Mouse (Mus musculus): ENCODE data around the gene Tbc1d10b. TPM values are rescaled to one million over a fixed set of nuclear protein-coding genes. Genes with fewer than 3 reads are reported as not detected.
"Not testable (repeated sequence)": the region's sequence is repeated elsewhere in the genome, so short reads cannot be mapped to it uniquely, and the experiment has no call there.

Gene Tbc1d10b
- total RNA-seq (2021): 38.9 and 45.6 TPM in 2 replicates
- long read RNA-seq, experiment 1, transcript Tbc1d10b-201 (9 exons, 3,614 nt): major isoform, 48 of 67 reads
- long read RNA-seq, experiment 1, partial matches to known transcripts: 5 of 67 reads
- long read RNA-seq, experiment 1, other reads (novel, unspliced or antisense): 14 of 67 reads
- long read RNA-seq, experiment 2, transcript Tbc1d10b-201 (9 exons, 3,614 nt): major isoform, 29 of 41 reads
- long read RNA-seq, experiment 2, partial matches to known transcripts: 0 of 41 reads
- long read RNA-seq, experiment 2, other reads (novel, unspliced or antisense): 12 of 41 reads

DNA sequence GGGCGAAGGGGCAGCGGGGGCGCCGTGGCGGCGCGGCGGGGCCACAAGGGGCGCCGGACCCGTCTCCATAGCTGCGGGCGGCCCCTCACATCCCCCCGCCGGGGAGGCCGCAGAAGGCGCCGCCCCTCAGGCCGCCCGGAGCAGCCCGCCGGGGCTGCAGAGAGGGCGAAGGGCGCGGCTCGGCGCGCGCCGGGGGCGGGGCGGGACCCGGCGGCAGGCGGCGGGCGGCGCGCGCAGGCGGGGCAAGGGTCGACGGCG, at the start of gene Tbc1d10b:
Gene Tbc1d10b (minus strand): TSS at position 174 of the 258 bp plus-strand sequence.
- DNase-seq: no peak

DNA sequence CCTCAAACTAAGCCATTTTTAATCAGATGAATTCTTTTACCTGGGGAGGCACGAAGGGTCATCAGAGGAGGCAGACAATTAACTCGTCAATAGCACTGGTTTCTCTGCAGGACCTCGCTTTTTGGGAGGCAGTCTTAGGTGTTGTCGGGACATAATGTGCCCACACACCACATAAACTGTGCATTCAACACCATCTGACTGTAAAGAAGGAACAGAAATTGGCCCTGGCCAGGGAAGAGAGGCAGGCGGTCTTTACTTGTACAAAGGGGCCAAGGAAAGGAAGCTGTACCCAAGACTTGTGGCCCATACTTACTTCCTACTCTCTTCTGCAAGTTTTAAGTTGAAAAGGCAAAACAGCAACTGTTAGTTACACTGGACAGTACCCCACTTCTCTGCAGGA, 48.2 kb upstream of the Tbc1d10b start:
- no peak for DNase-seq

DNA sequence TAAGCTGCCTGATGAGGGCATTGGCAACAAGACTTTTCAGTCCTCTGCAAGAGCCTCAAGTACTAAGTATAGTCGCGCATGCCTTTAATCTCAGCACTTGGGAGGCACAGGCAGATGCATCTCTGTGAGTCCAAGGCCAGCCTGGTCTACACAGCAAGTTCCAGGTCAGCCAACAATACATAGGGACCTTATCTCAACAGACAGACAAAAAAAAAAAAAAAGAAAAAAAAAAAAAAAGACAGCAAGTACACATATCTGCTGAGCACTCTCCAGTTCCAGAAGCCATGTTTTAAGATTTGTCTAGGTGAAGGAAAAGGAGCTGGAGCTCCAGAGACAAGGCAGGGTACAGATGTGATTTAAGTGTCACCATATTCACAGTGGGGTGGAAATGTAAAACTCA, 47.7 kb upstream of the Tbc1d10b start:
- DNase-seq: no peak

DNA sequence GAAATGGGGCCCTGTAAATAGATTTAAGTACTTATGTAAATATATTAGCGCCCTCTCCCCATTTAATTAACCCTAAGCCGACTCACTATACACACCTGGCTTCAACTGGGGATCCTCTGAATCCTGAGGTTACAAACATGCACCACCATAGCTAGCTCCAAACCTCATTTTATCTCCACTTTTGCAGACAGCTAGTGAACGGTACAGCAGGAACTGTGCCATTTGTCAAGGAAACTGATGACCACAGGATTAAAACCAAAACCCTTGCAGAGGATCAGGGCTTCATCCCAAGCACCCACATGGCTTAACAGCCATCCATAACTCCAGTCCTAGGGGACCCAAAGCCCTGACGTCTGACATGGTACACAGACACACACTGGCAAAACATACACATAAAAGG, 46.7 kb upstream of the Tbc1d10b start:
- DNase-seq: no peak

DNA sequence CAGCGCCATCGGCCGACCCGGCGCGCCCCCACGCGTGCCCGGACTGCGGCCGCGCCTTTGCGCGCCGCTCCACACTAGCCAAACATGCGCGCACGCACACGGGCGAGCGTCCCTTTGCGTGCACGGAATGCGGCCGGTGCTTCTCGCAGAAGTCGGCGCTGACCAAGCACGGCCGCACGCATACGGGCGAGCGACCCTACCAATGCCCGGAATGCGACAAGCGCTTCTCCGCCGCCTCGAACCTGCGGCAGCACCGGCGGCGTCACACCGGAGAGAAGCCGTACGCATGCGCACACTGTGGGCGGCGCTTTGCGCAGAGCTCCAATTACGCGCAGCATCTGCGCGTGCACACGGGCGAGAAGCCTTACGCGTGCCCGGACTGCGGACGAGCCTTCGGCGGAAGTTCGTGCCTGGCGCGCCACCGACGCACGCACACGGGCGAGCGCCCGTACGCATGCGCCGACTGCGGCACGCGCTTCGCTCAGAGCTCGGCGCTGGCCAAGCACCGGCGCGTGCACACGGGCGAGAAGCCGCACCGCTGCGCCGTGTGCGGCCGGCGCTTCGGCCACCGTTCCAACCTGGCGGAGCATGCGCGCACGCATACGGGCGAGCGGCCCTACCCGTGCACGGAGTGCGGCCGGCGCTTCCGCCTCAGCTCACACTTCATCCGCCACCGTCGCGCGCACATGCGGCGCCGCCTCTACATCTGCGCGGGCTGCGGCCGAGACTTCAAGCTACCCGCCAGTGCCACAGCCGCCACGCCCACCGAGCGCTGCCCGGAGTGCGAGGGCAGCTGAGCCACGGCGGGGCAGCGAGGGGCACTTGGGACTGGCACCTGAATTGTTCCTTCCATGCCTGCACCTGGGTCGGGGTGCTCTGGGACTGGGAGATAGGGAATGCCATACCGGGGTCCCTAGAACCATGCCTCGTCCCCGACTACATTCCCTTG, 45.8 kb upstream of the Tbc1d10b start:
- peak; percentile 96 for DNase-seq

DNA sequence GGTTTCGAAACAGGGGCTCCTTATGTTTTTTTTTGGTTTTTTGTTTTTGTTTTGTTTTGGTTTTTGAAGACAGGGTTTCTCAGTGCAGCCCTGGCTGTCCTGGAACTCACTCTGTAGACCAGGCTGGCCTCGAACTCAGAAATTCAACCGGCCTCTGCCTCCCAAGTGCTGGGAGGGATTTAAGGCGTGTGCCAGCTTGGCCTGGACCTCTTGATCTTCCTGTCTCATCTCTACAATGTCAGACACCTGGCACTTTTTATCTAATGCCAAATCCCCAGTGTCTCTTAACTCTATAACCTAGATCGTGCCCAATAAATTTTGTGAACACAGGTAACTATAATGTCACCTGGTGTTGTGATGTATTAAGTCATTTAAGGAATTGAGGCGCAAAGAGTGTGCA, 45.1 kb upstream of the Tbc1d10b start:
- DNase-seq: no peak

DNA sequence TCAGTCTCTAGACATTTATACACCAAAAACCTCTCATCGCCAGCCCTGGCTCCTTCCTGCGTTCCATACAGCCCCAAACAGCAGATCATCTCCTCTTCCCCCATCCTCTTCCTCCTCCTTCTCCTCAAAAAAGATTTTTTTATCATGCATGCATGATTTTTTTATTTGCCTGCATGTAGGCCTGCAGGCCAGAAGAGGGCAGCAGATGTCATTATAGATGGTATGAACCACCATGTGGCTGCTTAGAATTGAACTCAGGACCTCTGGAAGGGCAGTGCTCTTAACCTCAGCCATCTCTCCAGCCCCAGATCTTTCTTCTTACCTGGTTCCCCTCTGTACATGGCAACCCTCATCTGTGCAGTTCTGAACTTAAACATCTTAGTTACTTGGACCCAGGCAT, 44.1 kb upstream of the Tbc1d10b start:
- peak; percentile 44 for DNase-seq

DNA sequence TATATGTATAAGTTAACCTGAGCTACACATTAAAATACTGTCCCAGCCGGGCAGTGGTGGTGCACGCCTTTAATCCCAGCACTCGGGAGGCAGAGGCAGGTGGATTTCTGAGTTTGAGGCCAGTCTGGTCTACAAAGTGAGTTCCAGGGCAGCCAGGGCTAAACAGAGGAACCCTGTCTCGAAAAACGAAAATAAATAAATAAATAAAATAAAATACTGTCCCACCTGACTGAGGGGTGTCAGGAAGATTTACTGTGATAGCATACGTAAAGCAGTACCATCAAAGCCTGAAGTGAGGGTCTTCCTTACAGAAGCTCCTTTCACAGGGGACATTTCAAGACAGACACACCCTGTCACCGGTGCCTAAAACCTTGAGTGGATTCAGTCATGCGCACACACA, 42.2 kb upstream of the Tbc1d10b start:
- DNase-seq: not testable (repeated sequence)

DNA sequence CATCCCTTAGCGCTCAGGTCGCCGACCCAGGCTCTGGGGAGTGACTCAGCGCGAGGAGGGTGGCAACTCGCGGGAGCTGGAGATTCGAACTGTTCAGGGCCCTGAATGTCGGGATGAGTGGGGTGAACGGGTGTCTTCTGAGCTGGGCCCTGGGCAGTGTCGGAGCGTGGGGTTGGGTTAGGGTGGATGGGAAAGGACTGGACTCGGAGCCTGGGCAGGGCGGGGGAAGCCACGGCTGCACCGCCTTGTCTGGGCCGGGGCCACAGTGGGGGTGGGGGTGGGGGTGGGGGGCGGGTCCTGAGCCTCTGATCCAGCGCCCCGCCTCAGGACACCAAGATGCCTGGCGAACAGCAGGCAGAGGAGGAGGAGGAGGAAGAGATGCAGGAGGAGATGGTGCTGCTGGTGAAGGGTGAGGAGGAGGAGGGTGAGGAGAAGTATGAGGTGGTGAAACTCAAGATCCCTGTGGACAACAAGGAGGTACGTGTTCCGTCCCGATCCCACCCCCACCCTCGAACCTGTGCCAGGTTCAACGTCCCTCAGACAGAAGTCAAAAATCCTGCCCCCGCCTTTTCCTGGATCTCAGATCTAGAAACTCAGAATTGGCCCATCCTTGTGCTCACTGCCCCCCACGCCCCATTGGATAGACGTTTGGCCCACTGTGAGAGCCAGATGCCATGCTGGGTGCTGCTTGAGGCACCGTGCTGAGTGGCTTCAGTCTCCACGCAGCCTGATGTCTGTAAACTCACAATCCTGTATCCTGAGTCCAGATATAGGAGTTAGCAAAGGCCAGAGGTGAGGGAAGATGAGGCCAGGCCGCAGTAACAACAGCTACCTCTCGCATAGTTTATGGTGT, 36.6 kb upstream of the Tbc1d10b start:
- DNase-seq: no peak

DNA sequence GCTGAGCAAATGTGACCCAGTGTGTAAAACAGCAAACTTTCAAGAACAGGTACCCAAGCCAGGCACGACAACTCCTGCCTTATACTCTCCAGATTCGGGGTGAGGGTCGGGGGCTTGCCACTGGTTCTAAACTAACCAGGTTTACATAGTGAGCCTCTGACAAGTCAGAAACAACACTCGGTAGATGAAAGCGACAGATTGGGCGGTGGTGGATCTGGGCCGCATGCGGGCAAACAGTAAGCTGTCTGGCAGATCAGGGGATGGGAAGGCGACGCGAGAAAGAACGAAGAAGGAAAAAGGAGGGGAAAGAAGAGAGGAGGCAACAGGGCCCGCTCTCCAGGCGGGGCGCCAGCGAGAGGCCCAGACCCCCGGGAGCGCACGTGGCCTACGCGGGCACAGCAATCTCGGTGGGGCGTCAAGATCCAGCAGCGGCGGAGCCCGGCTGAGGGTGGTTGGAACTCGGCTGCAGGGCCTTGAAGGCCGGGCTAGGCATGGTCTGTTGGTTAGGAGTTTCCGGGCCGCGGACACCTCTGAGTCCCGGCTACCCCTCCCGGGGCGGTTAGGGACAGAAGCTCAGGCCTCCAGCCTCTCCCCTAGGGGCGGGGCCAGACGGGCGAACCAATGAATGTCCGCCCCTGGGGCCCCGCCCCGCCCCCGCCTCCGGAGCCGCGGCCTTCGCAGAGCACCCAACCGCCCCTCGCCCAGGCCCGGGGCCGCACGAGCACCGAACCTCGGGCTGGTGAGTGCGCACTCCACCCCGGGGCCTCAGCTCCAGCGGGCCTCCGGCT, 35.8 kb upstream of the Tbc1d10b start, which contains the start of gene Zfp771:
Gene Zfp771 (plus strand): TSS at position 405 of the 788 bp plus-strand sequence.
- peak; percentile 99 for DNase-seq

DNA sequence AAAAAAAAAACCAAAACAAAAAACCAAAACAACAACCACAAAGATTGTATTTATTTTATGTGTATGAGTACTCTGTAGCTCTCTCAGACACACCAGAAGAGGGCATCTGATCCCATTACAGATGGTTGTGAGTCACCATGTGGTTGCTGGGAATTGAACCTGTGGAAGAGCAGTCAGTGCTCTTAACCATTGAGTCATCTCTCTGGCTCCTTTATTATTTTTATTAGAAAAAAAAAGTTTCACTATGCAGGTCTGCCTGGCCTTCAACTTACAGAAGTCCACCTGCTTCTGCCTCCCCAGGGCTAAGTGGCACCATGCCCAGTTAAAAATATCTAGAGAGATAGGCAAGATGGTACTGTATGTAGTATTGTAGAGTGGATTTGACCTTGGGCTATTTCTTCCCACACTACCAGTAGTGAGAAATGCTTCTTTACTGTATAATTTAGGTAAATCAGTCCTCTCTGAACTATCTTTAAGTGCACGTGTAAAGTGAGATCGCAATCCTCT, 35.1 kb upstream of the Tbc1d10b start:
- DNase-seq: no peak

DNA sequence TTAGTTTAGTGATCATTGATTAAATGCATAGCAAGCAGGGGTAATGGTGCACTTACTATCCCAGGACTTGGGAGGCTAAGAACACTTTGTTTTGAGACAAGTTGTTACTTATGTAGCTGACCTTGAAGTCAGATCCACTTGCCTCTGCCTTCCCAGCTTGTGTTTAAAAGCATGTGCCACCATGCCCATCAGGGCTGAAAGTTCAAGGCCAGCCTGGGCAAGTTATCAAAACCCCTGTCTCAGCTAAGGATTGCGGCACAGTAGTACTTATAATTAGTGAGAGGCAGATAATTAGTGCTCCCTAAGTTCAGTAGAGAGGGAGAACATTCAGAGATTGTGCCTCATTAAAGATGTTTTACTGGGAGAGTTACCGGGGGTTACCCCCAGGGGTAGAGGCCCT, 26.5 kb upstream of the Tbc1d10b start:
- peak; percentile 48 for DNase-seq

DNA sequence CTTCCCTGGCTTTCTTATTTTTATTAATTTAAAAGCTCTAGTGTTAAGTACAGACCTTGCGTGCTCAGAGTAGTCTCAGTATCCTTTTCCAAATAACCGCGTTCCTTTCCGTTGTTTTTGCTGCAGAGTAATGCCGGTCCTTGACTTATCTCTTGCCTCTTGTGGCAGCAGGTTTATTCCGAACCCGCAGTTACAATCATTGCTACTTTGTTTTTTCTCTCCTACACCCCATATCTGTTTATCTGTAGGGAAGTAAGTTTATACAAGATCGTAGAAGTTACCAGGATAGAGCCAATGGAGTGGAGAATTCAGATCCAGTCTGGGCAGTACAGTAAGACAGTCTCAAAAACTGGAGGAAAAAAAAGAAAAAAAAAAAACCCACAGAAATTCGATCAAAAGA, 25.5 kb upstream of the Tbc1d10b start:
- DNase-seq: no peak

DNA sequence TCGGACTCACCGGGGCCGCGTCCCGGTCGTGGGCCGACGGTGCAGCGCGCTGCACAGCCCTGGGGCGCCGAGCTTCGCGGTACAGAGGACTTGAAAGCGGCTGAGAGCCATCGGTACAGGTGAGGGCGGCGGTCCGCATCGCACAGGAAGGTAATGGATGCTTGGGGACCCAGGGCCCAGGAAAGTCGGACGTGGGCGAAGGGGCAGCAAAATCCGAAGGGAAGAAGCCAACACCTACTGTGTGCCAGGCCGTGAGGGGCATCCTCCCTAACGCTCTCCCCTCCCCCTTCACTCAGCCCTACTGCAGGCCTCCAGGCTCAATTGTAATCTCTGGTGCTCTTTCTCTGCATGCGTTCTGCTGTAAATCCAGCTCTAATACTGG, 25.1 kb upstream of the Tbc1d10b start:
- no peak for DNase-seq

DNA sequence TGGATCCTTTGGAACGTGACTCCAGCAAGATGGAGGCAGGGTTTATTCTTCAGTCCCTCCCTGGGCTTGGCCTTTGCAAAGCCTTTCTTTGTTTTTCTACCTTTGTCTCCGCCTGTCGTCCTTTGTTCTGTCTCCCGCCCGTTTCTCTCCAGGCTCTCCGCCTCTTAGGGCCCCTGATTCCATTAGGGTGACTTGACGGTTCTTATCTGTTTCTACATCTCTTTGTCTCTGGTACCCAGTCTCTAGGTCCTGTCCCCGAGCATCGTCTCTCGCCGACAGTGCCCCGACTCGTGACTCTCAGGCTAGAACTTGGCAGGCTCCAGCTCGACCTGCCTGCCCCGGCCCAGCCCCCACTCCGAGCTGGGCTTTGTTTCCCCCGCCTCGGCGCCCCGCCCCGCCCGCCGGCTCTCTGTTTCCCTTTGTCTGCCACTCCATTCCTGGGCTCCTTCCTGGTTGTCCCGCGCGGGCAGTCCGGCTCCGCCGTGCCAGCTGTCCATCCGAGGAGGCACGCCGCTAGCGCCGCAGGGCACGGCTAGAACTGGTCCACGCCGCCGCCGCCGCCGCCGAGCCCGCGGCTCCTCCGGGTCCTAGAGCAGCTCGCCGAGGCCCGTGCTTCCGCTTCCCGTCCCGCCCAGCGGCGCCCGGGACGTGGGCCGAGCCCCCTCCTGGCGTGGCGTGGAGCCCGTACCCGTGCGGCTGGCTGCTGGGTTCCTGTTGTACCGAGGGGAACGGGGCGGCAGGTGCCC, 24.5 kb upstream of the Tbc1d10b start, which contains the start of the genes Zfp553 and Sept1:
Gene Zfp553 (plus strand): TSS at position 440 of the 746 bp plus-strand sequence.
Gene Sept1 (minus strand): TSS at position 509 of the 746 bp plus-strand sequence.
- peak; percentile 92 for DNase-seq

DNA sequence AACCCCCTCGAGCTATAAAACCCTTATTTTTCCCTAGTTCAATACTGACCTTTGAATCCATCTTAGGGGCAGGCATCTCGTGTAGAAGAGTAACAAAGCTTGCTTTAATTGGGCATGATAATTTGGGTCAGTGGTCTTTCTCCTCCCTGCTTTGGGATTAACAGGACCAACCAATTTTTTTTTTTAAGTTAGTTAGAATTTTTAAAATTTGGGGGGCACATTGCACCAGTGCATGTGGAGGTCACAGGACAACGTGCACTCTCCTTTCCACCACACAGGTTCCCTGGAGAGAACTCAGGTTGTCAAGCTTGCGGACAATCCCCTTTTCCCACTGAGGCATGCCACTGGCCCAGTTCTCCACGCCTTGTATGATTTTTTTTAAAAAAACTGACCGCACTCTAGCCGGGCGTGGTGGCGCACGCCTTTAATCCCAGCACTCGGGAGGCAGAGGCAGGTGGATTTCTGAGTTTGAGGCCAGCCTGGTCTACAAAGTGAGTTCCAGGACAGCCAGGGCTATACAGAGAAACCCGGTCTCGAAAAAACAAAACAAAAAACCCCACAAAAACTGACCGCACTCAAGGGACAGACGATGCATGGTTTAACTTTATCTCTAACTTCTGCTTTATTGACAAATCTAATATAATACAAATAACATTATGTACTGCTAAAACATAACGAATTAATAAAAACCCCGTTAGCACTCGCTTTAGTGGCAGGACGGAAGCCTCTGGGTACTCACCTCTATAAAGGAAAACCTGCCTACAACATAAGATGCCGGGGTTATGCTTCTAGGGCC, 23.8 kb upstream of the Tbc1d10b start:
- DNase-seq: no peak

DNA sequence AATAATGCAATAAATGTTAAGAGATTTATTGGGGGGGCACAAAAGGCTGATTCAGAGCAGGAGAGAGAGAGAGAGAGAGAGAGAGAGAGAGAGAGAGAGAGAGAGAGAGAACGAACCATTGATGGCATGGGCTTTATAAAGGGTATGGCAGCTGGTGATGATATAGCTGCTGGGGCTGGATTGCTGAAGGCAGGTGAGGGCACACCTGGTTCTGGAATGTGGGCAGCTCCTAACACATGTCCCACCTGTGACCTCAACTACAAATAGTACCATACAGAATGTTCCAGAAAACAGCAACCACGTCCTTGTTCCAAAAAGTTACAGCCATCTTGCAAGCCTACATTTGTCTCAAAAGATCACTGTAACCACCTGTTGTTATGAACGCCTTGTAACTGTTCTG, 23.1 kb upstream of the Tbc1d10b start:
- no peak for DNase-seq

DNA sequence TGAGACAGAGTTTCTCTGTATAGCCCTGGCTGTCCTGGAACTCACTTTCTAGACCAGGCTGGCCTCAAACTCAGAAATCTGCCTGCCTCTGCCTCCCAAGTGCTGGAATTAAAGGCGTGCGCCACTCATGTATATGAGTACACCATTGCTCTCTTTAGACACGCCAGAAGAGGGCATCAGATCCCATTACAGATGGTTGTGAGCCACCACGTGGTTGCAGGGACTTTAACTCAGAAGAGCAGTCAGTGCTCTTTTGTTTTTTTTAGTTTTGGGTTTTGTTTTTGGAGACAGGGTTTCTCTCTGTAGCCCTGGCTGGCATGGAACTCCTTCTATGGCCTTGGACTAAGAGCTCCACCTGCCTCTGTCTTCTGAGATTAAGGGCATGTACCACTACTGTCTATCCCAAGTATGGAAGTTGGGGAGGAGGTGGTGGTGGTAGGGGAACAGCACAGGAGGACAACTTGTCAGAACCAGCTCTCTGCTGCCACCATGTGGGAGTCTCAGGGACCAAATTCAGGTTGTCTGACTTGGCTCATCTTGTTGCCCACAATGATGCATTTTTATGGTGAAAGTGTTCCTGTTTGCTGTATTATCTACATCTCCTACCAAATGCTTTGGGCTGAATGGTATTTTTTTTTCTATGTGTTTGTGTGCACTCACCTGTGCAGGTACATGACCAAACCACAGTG, 20.5 kb upstream of the Tbc1d10b start:
- DNase-seq: peak; percentile 91

Measured in adrenal gland, postnatal 14 days (tissue).